Mouse (Mus musculus): ENCODE measurements around the gene Mylk. TPM values are rescaled to one million over a fixed set of nuclear protein-coding genes. Genes with fewer than 3 reads are reported as not detected.
"Not testable (repeated sequence)": the region's sequence is repeated elsewhere in the genome, so short reads cannot be mapped to it uniquely, and the experiment has no call there.

The Mylk gene
- total RNA-seq (2021) = 10 to 100 TPM; 13.4 to 14.5 TPM

DNA sequence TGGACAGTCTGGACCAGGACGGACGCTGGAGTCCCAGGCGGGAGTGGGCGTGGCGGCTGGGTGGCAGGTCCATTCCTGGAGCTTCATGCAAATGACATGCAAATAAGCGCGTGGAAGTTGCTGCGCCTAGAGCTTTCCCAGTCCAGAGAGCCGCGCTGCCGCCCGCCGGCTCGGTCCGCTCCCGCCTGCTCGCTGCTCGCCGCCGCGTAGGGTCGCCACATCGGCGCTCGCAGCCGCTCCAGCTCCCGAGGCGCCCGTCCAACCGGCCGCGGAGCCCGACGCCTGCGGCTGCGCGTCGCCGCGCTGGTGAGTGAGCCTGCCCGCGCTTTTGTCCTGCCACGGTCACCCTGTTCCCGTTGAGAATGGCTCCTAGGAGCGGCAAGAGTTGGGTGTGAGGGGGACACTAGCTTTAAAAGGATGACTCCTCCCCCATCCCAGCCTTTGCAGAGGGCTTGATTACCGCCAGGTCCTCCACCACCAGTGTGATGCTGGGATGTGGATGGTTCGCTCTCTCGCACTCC is at the start of gene Mylk:
TSS of gene Mylk (plus strand) at position 146 of the 521 bp plus-strand sequence.
- DNase-seq = peak; percentile 44 to 48

DNA sequence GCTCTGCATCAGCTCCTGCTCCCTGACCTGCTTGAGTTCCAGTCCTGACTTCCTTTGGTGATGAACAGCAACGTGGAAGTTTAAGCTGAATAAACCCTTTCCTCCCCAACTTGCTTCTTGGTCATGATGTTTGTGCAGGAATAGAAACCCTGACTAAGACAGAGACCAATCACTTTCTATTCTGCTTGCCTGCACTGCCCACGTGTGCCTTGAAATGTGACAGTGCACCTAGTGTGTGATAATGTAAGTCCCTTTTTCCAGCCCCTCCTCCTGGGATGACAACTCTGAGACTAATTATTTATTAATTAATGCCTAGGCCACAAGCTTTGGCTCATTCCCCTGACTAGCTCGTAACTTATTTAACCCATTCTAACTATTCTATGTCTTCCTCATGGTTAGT is 46.3 kb upstream of the Mylk start:
- not testable (repeated sequence) for DNase-seq

- DNase-seq = peak; percentile 60 to 64
Measured at GRCm38 (mm10) chr16:34700165-34700827, 44.7 kb upstream of the Mylk start.

DNA sequence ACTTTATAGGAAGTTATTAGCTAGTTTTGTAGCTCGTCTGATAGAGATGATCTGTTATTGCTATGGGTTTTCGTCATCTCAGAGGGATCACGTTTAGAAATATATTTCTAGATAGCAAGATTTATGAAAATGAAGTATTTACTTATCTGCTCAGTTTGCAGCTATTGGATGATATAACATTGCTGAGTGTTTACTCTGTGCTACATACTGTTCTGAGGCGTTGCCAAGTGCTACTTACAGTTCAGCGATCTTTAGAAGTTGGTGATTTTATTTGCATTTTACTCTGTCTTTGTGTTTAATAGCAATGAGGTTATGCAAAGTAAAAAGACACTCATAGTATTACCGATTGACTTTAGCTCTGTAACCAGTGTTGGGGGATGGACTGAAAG is 44.2 kb upstream of the Mylk start:
- DNase-seq = no peak

DNA sequence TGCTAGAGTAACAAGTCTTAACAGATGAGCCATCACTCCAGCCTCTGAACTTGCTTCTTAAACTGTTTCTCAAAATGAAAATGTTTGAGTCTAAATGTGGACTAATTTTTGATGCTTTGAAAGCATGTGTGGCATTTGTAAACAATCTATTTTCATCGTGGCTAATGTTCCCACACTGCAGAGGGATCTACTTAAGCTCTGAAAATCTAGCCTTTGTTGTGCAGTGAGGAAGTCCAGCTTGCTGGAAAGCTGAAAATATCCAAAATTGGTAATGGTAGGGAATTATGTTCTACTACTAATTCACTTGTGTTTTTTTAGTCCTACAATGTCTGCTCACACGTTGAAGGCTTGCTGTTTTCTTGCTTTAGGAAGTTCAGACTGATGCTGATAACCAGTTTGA is 39.0 kb upstream of the Mylk start:
- no peak for DNase-seq

DNA sequence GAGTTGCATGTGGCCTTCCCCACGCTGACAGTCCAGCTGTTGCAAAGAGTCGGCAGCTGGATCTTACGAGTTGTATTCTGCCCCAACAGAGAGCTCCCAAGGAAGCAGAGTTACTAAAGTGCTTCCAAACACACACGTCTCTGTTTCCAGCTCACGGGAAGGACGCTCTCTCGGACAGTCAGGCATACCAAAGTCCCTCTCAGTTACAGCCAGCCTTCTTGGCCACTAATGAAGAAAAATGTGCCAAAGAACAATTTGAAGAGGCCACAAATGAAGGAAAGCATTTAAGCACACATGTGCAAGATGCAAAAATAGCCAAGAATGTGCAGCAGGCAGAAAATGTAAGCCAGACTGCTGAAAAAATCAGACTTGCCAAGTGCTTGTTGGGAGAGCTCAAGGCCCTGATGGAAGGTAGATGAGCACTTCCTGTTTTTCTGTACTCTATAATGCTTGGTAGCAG is 38.5 kb upstream of the Mylk start:
- DNase-seq = peak in 1 of 2 experiments; percentile 9

DNA sequence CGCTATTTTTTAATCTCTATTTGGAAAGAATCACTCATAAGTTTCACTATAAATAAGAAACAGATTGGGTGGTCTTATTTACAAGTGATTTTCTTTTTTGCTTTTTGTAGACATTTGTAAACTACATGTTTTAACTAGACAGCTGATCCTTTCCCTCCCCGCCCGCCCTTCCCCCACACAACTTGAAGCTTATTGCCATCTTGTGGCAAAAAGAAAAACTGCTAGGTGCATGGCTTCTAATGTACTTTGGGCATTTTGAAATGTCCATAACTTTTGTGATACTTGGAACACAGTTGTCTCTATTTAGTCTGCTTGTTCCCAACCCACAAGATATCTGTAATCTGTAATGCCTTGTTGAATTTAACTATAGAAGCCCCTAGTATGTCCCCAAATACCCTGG is 33.5 kb upstream of the Mylk start:
- DNase-seq = no peak

GRCm38 (mm10) chr16:34725156-34725555 is 19.9 kb upstream of the Mylk start:
- DNase-seq = no peak

GRCm38 (mm10) chr16:34728610-34729009 is 16.4 kb upstream of the Mylk start:
- not testable (repeated sequence) for DNase-seq

- DNase-seq = no peak
Measured at GRCm38 (mm10) chr16:34729371-34729770, 15.6 kb upstream of the Mylk start.

GRCm38 (mm10) chr16:34738656-34739233 is 6.3 kb upstream of the Mylk start:
- DNase-seq = no peak

DNA sequence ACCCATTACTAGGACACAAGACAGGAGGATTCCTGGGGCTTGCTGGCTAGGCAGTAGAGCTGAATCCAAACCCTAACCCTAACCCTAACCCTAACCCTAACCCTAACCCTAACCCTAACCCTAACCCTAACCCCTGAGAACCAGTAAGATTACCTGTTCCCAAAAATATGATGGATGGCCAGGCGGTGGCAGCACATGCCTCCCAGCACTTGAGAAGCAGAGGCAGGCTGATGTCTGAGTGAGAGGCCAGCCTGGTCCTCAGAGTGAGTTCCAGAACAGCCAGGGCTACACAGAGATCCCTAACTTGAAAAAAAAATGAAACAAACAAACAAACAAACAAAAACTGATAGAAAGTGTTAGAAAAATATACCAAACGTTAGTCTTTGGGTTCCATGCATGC is 2.1 kb upstream of the Mylk start:
- DNase-seq = no peak

- DNase-seq = no peak
Measured at GRCm38 (mm10) chr16:34748081-34748720, 3.2 kb downstream of the Mylk start.

GRCm38 (mm10) chr16:34749536-34749935 is 4.5 kb downstream of the Mylk start:
- DNase-seq = no peak

DNA sequence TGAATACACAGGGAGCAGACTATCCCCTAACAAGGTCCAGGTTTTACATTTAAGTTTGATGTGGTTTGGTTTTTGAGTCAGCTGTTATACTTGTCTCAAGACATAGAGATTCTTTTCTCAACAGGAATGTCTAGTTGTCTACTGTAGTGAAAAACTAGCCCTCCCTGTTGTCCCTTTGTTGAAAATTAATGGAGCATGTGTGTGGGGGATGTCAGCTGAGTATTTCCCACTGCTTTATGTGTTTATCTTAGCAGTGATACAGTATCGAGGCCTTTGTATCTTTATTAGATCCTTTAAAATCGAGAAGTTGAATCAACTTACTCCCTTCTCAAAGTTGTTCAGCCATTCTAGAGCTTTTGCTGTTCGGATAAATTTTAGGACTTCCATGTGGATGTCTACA is 7.0 kb downstream of the Mylk start:
- no peak for DNase-seq

DNA sequence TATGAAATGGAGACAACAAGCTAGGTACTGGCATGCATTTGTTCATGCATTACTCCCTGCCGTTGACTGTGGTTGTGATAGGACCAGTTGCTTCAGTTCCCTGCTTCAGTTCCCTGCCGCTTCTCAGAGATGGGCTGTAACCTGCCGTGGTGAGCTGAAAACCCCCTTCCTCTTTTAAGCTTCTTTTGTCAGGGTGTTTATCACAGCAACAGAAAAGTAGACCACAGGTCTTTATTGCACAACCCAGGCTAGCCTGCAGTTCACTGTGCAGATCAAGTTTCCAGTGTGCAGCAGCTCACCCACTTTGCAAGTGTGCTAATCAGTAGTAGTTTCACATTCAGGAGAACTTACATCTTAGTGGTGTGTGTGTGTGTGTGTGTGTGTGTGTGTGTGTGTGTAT is 8.0 kb downstream of the Mylk start:
- no peak for DNase-seq

DNA sequence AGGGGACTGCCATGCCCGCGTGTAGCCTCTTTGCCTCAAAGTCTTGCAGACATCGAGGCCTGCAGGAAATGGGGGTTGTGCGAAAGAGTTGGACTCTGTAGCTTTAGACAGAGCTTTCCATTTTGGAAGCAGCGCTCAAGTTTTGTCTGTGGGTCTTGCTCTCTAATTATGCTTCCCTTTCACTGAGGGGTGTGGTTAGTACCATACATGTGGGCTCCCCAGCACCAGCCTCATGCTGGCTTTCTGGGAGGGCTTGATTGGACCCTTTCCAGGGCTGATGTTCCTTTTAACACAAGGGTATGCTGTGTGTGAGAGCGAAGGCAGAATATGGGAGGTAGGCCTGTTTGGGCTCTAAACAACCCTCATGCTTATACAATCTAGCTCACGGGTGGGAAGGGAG is 12.0 kb downstream of the Mylk start:
- DNase-seq = no peak

GRCm38 (mm10) chr16:34758205-34758604 is 13.2 kb downstream of the Mylk start:
- no peak for DNase-seq

DNA sequence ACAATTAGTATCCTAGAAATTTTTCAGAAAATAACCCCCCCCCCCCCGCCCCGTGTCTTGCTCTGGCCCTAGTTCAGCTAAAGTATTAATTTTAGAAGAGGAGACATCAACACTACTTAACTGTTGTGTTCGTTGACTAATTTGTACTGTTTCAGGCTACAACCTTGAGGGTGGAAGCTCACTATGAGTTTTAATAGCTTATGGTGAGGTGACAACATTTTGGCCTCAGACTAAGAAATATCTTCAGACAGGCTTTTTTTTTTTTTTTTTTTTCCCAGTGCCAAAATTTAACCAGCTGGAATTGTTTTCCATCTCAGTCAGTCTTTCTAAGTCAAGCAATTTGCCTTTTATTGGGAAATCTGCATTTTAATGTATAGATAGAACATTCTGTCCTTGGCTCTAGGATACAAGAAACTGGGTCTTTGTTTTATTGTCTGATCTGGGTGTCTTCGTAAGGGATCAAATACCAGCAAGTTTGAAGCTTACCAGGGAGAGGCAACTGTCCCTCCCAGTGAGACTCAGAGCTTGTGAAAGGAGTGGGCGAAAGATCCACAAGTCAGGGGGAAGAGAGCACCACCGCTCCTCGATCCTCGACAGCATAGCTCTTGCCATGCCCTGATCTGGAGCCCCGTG is 19.1 kb downstream of the Mylk start:
- DNase-seq = no peak

GRCm38 (mm10) chr16:34765666-34766065 is 20.7 kb downstream of the Mylk start:
- no peak for DNase-seq

GRCm38 (mm10) chr16:34766193-34766592 is 21.2 kb downstream of the Mylk start:
- DNase-seq = no peak

DNA sequence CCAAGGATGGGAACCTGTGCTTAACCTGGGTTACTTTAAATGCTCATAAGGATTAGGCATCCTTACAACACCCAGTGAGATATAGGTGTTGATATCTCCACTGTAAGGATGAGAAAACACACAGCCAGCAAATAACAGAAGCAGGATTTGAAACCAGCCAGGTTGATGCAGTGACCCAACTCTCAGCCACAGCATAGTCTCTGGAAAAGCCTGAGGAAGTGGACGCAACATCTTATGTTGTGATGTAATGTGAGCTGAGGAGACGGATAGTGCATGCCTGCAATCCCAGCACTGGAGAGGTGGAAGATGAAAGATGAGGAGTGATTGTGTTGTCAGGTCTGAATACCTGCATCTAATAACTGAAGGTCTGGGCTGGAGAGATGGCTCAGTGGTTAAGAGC is 22.4 kb downstream of the Mylk start:
- no peak for DNase-seq

GRCm38 (mm10) chr16:34768436-34768835 is 23.4 kb downstream of the Mylk start:
- no peak for DNase-seq

Measured in layer of hippocampus, postnatal 36 days (tissue).